Mouse (Mus musculus) neutrophil, adult 5-6 weeks (primary cell): ENCODE measurements around the gene St8sia2. TPM values are rescaled to one million over a fixed set of nuclear protein-coding genes. Genes with fewer than 3 reads are reported as not detected.

Source experiments
- ATAC-seq: fragments of 151-379, 151-347 bp; 2 replicates; pipeline ENCODE4 v1.8.0; 2017; ENCODE audit warnings: mild to moderate bottlenecking, moderate TSS enrichment; ENCODE audit not compliant: insufficient number of reproducible peaks, poor library complexity, low FRiP score, severe bottlenecking; ENCODE audit errors: extremely low read depth
- total RNA-seq: library from RNA; stranded (forward); fragments of 200-1000 nt; gene quantifications from 2 replicates; pipeline ENCODE4 v1.2.3, GENCODE M21; 2017

The St8sia2 gene
- total RNA-seq, 1 experiment from 2014 or later = not detected

- ATAC-seq = no peak
These were observed 121.7 kb downstream of the St8sia2 start for GRCm38 (mm10) chr7:73891830-73892229.

DNA sequence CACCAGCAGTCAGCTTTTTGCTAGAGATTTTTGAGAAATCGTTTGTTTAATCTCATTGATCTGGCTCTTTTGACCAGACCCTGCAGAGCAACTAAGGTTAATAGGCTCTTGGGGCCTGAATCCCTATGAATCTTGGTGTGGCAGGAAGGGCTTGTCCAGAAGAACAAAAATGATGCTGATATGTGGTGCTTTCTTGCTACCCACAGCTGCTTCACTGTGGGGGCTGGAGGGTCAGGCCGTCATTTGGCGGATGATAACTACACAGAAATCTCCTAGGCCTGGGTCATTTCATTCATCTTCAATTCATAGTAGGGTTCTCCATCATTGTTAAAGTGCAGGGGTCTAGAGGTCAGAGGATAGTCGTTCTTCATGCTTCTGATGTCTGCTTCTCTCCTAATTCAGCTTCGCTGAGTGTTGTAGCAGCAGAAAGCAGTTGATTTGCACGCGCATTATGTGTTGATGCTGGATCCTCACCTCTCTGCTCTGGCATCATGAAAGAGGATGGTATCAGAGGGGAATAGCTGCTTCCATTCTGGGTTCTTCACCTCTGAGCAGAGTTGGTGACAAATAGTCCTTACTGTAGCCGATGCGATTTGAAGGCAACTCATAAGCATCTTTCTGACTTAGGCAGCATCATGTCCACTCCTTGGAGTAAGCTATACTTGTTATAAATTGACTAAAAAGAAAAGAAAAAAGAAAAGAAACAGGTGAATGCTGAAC lies 122.4 kb downstream of the St8sia2 start:
- no peak for ATAC-seq

- ATAC-seq = no peak
These were observed 123.0 kb downstream of the St8sia2 start for GRCm38 (mm10) chr7:73890466-73890865.
